Mouse (Mus musculus): ENCODE results near the gene Ralgds. TPM values are rescaled to one million over a fixed set of nuclear protein-coding genes. Genes with fewer than 3 reads are reported as not detected.

Ralgds gene
- total and polyA plus RNA-seq, 3 experiments, result 9.7 to 19.5 (median 12.2) TPM

DNA sequence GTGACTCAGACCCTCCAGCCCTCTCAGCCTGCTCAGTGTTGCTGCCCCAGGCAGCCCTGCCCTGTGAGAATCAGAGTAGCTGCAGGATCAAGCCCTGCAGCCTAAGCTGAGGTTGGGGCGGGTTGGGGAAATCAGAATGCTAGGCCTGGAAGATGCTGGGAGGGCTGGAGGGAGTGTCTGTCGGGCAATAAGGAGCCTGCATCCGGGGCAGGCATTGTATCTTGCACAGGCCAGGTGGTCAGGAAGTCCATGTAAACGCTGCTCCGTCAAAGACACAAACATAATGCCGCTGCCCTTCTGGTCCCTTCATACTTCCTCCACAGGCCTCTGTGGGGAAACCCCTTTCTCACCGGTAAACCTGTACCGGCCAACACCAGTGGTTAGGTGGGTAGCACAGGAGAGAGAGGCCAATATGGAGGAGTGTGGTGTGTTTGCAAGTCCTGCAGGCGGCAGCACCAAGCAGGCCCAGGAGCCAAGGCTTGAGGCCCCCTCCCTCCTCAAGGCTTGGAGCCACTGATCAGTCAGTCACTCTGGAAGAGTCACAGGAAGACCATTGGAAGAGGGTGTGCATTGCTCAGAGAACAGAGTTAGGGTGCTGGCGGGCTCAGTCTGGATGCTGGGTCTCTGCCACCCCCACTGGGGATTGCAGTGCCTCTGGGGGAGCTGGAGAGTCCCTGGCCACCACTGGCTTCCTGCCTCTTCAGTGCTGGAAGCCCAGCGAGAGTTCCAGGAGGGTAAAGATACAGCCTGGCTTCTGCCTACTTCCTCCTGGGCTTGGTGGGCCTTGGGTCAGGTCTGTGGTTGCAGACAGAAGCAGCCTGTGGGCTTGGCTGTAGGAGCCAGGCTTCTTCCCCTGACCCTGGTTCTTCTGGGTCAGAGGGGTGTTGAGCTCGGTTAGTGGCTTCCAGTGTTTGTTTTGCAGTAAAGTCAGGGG, 13.3 kb downstream of the Ralgds start:
- Histone ChIP-seq H3K9ac (ENCODE audit: low read depth, low read length) (no peak overlapping the region), H3K79me2 (replicated peaks; ENCODE audit: control insufficient read depth, insufficient read depth, low read length) (no peaks in the 10 kb centered on the region), H3K27me3 (ENCODE audit: control insufficient read depth, insufficient read depth, low read length) (no peaks in the 10 kb centered on the region), H3K4me3 (no peak overlapping the region), H3K27ac (peak overlapping the region; percentile 85), H3K4me1 (ENCODE audit: control insufficient read depth, insufficient read depth, low read length) (peaks cover 32% of the 10 kb centered on the region), H3K36me3 (ENCODE audit: control insufficient read depth, insufficient read depth, low read length) (no peaks in the 10 kb centered on the region)
- peak in 1 of 2 experiments; percentile 53 for DNase-seq
- 31% methylated on average over 12 of the region's 12 CpGs for WGBS
- TF ChIP-seq POLR2A (IDR thresholded peaks at IDR 0.05; ENCODE audit: insufficient read depth, low read depth, low read length) (no peak), EP300 (IDR thresholded peaks at IDR 0.05; ENCODE audit: insufficient read depth, low read depth, low read length) (0 out of 2 replicates have a peak, but pooled peaks have one; percentile 10), CTCF (IDR thresholded peaks at IDR 0.05) (peak; percentile 51)
- intact Hi-C loops (cut with DNase I), result no loop called here

DNA sequence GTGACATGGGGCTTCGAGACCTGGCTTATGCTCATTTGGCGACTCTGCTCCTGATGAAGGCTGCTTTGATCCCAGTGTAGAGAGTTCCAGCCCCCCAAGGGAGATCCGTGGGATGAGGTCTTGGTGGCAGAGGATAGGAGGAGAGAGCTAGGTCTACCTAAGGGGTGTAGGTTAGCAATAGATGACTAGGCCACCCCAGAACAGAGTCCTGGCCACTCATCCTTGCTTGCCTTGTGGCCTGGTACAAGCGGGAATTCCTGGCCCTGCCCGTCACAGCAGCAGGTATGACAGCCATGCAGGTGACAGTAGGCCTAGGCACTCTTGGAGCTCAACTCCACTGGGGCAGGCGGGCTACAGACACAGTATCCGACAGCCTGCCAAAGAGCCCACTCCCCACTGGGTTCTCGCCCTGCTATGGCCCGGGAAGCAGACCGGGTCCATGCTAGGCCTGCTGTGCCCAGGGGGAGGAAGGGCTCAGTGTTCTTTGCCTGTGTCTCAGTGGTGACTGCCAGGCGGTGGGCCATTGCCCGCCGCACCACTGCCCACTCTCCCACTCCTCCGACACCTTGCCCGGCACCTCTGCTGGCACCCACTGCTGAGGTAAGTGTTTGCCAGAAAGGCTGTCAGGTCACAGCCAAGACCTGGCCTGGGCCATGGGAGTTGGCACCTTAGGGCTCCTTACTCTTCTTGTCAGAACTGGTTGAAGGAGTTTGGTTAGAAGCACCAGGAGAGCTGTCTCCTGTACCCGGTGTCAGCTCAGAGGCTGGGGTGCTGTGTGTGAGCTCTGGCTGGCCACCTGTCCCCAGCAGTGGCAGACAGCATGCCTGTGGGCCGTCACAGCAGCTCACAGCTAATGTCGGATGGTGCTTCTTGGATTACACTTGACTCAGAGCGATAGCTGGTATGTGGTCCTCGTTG, 14.8 kb downstream of the Ralgds start:
- TF ChIP-seq CTCF (IDR thresholded peaks at IDR 0.05) (no peak), POLR2A (IDR thresholded peaks at IDR 0.05; ENCODE audit: insufficient read depth, low read depth, low read length) (no peak), EP300 (IDR thresholded peaks at IDR 0.05; ENCODE audit: insufficient read depth, low read depth, low read length) (no peak)
- no peak overlapping the region for H3K27ac ChIP-seq
- no peak overlapping the region for H3K9ac ChIP-seq (ENCODE audit: low read depth, low read length)
- intact Hi-C loops (cut with DNase I), result no loop called here
- WGBS, result 93% methylated on average over 20 of the region's 20 CpGs
- no peak for DNase-seq
- no peak overlapping the region for H3K4me3 ChIP-seq
- no peaks in the 10 kb centered on the region for H3K27me3 ChIP-seq (ENCODE audit: control insufficient read depth, insufficient read depth, low read length)
- peaks cover 32% of the 10 kb centered on the region for H3K4me1 ChIP-seq (ENCODE audit: control insufficient read depth, insufficient read depth, low read length)
- no peaks in the 10 kb centered on the region for H3K36me3 ChIP-seq (ENCODE audit: control insufficient read depth, insufficient read depth, low read length)
- H3K79me2 ChIP-seq (replicated peaks; ENCODE audit: control insufficient read depth, insufficient read depth, low read length), result no peaks in the 10 kb centered on the region

DNA sequence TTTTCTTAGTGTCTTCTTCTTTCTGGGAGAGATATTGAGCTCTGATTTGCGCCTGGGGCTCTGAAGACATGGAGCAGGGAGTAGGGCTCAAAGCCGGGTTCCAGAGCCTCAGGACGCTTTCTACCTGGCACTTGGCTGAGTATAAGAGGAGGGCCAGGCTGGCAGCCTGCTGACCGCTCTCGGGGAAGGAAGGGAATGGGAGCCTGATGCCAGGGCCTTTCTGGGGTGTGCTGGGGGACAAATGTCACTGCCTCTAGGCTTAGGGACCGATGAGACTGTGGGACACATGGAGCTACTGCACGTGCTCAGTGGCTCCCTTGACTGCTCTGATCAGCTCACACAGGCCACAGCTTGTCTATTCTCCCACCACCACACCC, 15.4 kb downstream of the Ralgds start:
- H3K79me2 ChIP-seq (replicated peaks; ENCODE audit: control insufficient read depth, insufficient read depth, low read length), result no peaks in the 10 kb centered on the region
- TF ChIP-seq EP300 (IDR thresholded peaks at IDR 0.05; ENCODE audit: insufficient read depth, low read depth, low read length), result no peak
- TF ChIP-seq POLR2A (IDR thresholded peaks at IDR 0.05; ENCODE audit: insufficient read depth, low read depth, low read length), result no peak
- no peak for TF ChIP-seq CTCF (IDR thresholded peaks at IDR 0.05)
- WGBS, result 94% methylated on average over 7 of the region's 7 CpGs
- H3K36me3 ChIP-seq (ENCODE audit: control insufficient read depth, insufficient read depth, low read length), result no peaks in the 10 kb centered on the region
- intact Hi-C loops (cut with DNase I), result no loop called here
- no peaks in the 10 kb centered on the region for H3K27me3 ChIP-seq (ENCODE audit: control insufficient read depth, insufficient read depth, low read length)
- H3K9ac ChIP-seq (ENCODE audit: low read depth, low read length), result no peak overlapping the region
- H3K27ac ChIP-seq, result no peak overlapping the region
- H3K4me1 ChIP-seq (ENCODE audit: control insufficient read depth, insufficient read depth, low read length), result peaks cover 36% of the 10 kb centered on the region
- H3K4me3 ChIP-seq, result no peak overlapping the region
- DNase-seq, result no peak

DNA sequence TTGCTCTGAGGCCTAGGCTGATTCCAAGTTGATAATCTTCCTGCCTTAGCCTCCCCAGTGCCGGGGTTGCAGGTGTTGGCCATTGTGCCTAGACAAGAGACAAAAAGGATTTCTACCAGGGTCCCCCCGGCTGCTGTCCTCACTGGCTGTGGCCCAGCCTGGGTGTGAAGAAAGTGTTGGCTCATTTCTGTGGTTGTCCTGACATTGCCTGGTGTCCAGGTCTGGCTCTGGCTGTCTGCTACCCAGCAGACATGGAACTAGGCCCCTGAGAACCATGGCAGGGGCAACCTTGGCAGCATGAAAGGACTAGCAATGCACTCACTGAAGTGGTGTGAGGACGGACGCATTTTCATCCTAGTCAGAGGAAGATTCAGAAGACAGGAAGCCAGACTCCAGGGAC, 16.9 kb downstream of the Ralgds start:
- H3K27ac ChIP-seq, result peak overlapping the region; percentile 24; the same call in 1 of the 2 replicates
- H3K4me3 ChIP-seq, result no peak overlapping the region
- TF ChIP-seq EP300 (IDR thresholded peaks at IDR 0.05; ENCODE audit: insufficient read depth, low read depth, low read length), result no peak
- TF ChIP-seq POLR2A (IDR thresholded peaks at IDR 0.05; ENCODE audit: insufficient read depth, low read depth, low read length), result no peak
- no peak for TF ChIP-seq CTCF (IDR thresholded peaks at IDR 0.05)
- 50% methylated on average over 4 of the region's 4 CpGs for WGBS
- H3K36me3 ChIP-seq (ENCODE audit: control insufficient read depth, insufficient read depth, low read length), result no peaks in the 10 kb centered on the region
- DNase-seq, result no peak
- H3K27me3 ChIP-seq (ENCODE audit: control insufficient read depth, insufficient read depth, low read length), result no peaks in the 10 kb centered on the region
- H3K9ac ChIP-seq (ENCODE audit: low read depth, low read length), result no peak overlapping the region
- H3K4me1 ChIP-seq (ENCODE audit: control insufficient read depth, insufficient read depth, low read length), result peaks cover 39% of the 10 kb centered on the region
- H3K79me2 ChIP-seq (replicated peaks; ENCODE audit: control insufficient read depth, insufficient read depth, low read length), result no peaks in the 10 kb centered on the region
- intact Hi-C loops (cut with DNase I), result no loop called here

DNA sequence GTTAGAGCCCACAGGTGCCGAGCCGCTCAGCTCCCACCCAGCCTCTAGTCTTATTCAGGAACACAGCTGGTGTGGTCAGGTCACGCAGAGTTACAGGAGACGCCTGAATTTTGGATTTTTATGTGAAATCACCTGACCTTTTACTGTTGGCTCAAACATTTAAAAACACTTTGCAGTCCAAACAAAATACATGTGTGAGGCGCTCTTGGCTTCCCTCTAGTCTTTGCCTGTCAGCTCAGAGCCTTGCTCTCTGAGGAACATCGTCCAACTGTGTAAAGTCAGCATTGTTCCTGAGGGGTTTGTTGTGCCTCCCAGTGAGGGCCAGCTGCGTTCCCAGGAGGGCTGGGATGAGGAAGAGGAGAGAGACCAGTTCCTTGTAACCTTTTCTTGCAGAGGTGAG, 17.4 kb downstream of the Ralgds start:
- intact Hi-C loops (cut with DNase I), result no loop called here
- Histone ChIP-seq H3K79me2 (replicated peaks; ENCODE audit: control insufficient read depth, insufficient read depth, low read length) (no peaks in the 10 kb centered on the region), H3K27ac (peak overlapping the region; percentile 27), H3K9ac (ENCODE audit: low read depth, low read length) (no peak overlapping the region), H3K36me3 (ENCODE audit: control insufficient read depth, insufficient read depth, low read length) (no peaks in the 10 kb centered on the region), H3K4me1 (ENCODE audit: control insufficient read depth, insufficient read depth, low read length) (peaks cover 41% of the 10 kb centered on the region), H3K27me3 (ENCODE audit: control insufficient read depth, insufficient read depth, low read length) (no peaks in the 10 kb centered on the region), H3K4me3 (no peak overlapping the region)
- TF ChIP-seq POLR2A (IDR thresholded peaks at IDR 0.05; ENCODE audit: insufficient read depth, low read depth, low read length) (no peak), CTCF (IDR thresholded peaks at IDR 0.05) (no peak), EP300 (IDR thresholded peaks at IDR 0.05; ENCODE audit: insufficient read depth, low read depth, low read length) (no peak)
- WGBS, result 37% methylated on average over 7 of the region's 7 CpGs
- peak in 1 of 2 experiments; percentile 33 for DNase-seq
